Mouse (Mus musculus) myocyte (in vitro differentiated cells): ENCODE data around the gene Dao. TPM values are rescaled to one million over a fixed set of nuclear protein-coding genes. Genes with fewer than 3 reads are reported as not detected.

Experiments
- H3K27me3 ChIP-seq: one replicate; pipeline ENCODE4 v1.6.1; 2011; ENCODE audit not compliant: control insufficient read depth, insufficient read depth, insufficient read length
- H3K36me3 ChIP-seq: one replicate; pipeline ENCODE4 v1.6.1; 2011; ENCODE audit not compliant: control insufficient read depth, insufficient read depth
- H3K4me2 ChIP-seq: one replicate; pipeline ENCODE4 v1.6.1; 2011; ENCODE audit warnings: low read depth, control low read depth
- H3K4me3 ChIP-seq: one replicate; pipeline ENCODE4 v1.5.1; 2011; ENCODE audit warnings: mild to moderate bottlenecking, control low read depth, moderate library complexity
- H3K79me2 ChIP-seq: one replicate; pipeline ENCODE4 v1.6.1; 2011; ENCODE audit not compliant: control insufficient read depth, insufficient read depth
- H3ac ChIP-seq: one replicate; pipeline ENCODE4 v1.6.1; 2011; ENCODE audit not compliant: control insufficient read depth, insufficient read length
- CEBPB ChIP-seq: IDR thresholded peaks from 2 replicates; pipeline ENCODE4 v1.6.1; 2011; ENCODE audit warnings: mild to moderate bottlenecking, moderate library complexity; ENCODE audit not compliant: poor library complexity, insufficient read depth, severe bottlenecking
- E2F4 ChIP-seq: IDR thresholded peaks from one replicate; pipeline ENCODE4 v1.6.1; 2011; ENCODE audit warnings: mild to moderate bottlenecking, control low read depth, moderate library complexity; ENCODE audit not compliant: insufficient read depth
- MAX ChIP-seq: IDR thresholded peaks from one replicate; pipeline ENCODE4 v1.6.1; 2011; ENCODE audit warnings: low read depth, mild to moderate bottlenecking, control low read depth
- MYOD1 ChIP-seq, 3 experiments: IDR thresholded peaks; one replicate each; pipeline ENCODE4 v1.6.1; 2011; ENCODE audit warnings: control low read depth in 2 of 3, low read depth in 2 of 3, mild to moderate bottlenecking in 2 of 3, moderate library complexity in 1 of 3; ENCODE audit not compliant: insufficient read length in 2 of 3, control insufficient read depth in 1 of 3
- MYOG ChIP-seq, 3 experiments: IDR thresholded peaks; one replicate each; pipeline ENCODE4 v1.6.1; 2011; ENCODE audit warnings: control low read depth in 2 of 3, low read depth in 2 of 3, mild to moderate bottlenecking in 2 of 3; ENCODE audit not compliant: insufficient read length in 2 of 3, control insufficient read depth in 1 of 3, insufficient read depth in 1 of 3
- POLR2A ChIP-seq: IDR thresholded peaks from one replicate; pipeline ENCODE4 v1.6.1; 2011; ENCODE audit warnings: low read depth, mild to moderate bottlenecking, control low read depth, moderate library complexity; ENCODE audit not compliant: insufficient read length
- POLR2AphosphoS2 ChIP-seq: IDR thresholded peaks from one replicate; pipeline ENCODE4 v1.6.1; 2011; ENCODE audit warnings: low read depth, control low read depth; ENCODE audit not compliant: insufficient read length
- REST ChIP-seq: IDR thresholded peaks from one replicate; pipeline ENCODE4 v1.6.1; 2011; ENCODE audit warnings: mild to moderate bottlenecking, control low read depth, moderate library complexity; ENCODE audit not compliant: insufficient read depth, insufficient read length
- SRF ChIP-seq: IDR thresholded peaks from one replicate; pipeline ENCODE4 v1.6.1; 2011; ENCODE audit warnings: low read depth; ENCODE audit not compliant: control insufficient read depth, insufficient read length
- TCF12 ChIP-seq: IDR thresholded peaks from one replicate; pipeline ENCODE4 v1.6.1; 2011; ENCODE audit warnings: mild to moderate bottlenecking, control low read depth; ENCODE audit not compliant: poor library complexity, insufficient read depth, severe bottlenecking
- TCF3 ChIP-seq: IDR thresholded peaks from one replicate; pipeline ENCODE4 v1.6.1; 2011; ENCODE audit warnings: low read depth, control low read depth; ENCODE audit not compliant: insufficient read length
- USF1 ChIP-seq: IDR thresholded peaks from one replicate; pipeline ENCODE4 v1.6.1; 2011; ENCODE audit warnings: low read depth, mild to moderate bottlenecking, control low read depth, moderate library complexity
- polyA plus RNA-seq: library from polyadenylated mRNA; unstranded; fragments of >200 nt; fragmentation: generic; extraction: Trizol; gene quantifications from one replicate; pipeline ENCODE4 v1.2.1, GENCODE M21; 2012; ENCODE audit warnings: missing spikeins

Gene Dao
- polyA plus RNA-seq, 1 experiment = not detected

- Histone ChIP-seq H3K4me2 (no peak overlapping the region), H3ac (no peak overlapping the region), H3K79me2 (no peaks in the 10 kb centered on the region), H3K27me3 (no peaks in the 10 kb centered on the region), H3K36me3 (no peaks in the 10 kb centered on the region), H3K4me3 (no peak overlapping the region)
- TF ChIP-seq POLR2A (no peak), MAX (no peak), MYOD1 (IDR thresholded peaks at IDR 0.05; ENCODE audit: control insufficient read depth in 1 of 3, insufficient read length in 2 of 3, low read depth in 2 of 3) (no peak), TCF3 (no peak)
Observed at GRCm38 (mm10) chr5:113973790-113974189, 29.7 kb upstream of the Dao start.

DNA sequence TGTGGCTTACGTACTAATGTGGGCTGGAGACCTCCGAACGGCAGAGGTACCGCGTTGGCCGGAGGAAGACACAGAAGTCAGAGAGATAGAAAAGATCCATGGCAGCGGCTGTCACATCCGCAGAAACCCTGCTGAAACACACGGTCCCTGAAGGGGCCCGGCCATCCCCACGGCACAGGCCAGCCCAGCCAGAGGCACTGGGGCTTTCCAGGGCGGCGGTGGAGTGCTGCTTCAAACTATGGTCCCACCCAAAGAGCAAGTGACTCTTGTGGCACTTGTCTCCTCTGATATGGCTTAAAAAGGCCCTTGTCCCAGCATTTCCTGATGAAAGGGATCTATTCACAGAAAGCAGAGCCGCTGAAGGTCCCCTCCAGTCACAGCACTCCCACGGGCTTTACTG is 28.9 kb upstream of the Dao start:
- H3K4me3 ChIP-seq = no peak overlapping the region
- TF ChIP-seq TCF12 = no peak
- TF ChIP-seq MYOD1 (IDR thresholded peaks at IDR 0.05; ENCODE audit: control insufficient read depth in 1 of 3, insufficient read length in 2 of 3, low read depth in 2 of 3) = no peak
- no peak for TF ChIP-seq POLR2A
- no peak for TF ChIP-seq MAX
- no peak for TF ChIP-seq CEBPB
- TF ChIP-seq SRF = no peak
- no peak for TF ChIP-seq TCF3
- TF ChIP-seq E2F4 = no peak
- TF ChIP-seq USF1 = no peak
- no peak for TF ChIP-seq REST
- no peak for TF ChIP-seq MYOG (IDR thresholded peaks at IDR 0.05; ENCODE audit: control insufficient read depth in 1 of 3, insufficient read depth in 1 of 3, insufficient read length in 2 of 3, low read depth in 2 of 3)
- no peak for TF ChIP-seq POLR2AphosphoS2

GRCm38 (mm10) chr5:113975538-113976215 is 27.8 kb upstream of the Dao start:
- no peak overlapping the region for H3K4me3 ChIP-seq
- no peaks in the 10 kb centered on the region for H3K27me3 ChIP-seq
- peaks cover 10% of the 10 kb centered on the region for H3K79me2 ChIP-seq
- H3K36me3 ChIP-seq = no peaks in the 10 kb centered on the region
- TF ChIP-seq TCF3 (no peak), USF1 (peak; percentile 82)
- H3K4me2 ChIP-seq = peak overlapping the region; percentile 7
- no peak overlapping the region for H3ac ChIP-seq

More for the DNA sequence above, 28.9 kb upstream of the Dao start:
- no peak overlapping the region for H3K4me2 ChIP-seq
- H3K36me3 ChIP-seq = no peaks in the 10 kb centered on the region
- no peaks in the 10 kb centered on the region for H3K27me3 ChIP-seq
- peaks cover 4% of the 10 kb centered on the region for H3K79me2 ChIP-seq
- H3ac ChIP-seq = no peak overlapping the region

GRCm38 (mm10) chr5:113976597-113976996 is 26.9 kb upstream of the Dao start:
- Histone ChIP-seq H3K4me2 (no peak overlapping the region), H3K27me3 (no peaks in the 10 kb centered on the region), H3K36me3 (no peaks in the 10 kb centered on the region), H3K79me2 (peaks cover 12% of the 10 kb centered on the region), H3ac (no peak overlapping the region), H3K4me3 (no peak overlapping the region)
- TF ChIP-seq POLR2A (no peak), MYOD1 (IDR thresholded peaks at IDR 0.05; ENCODE audit: control insufficient read depth in 1 of 3, insufficient read length in 2 of 3, low read depth in 2 of 3) (no peak), MAX (no peak), SRF (no peak), POLR2AphosphoS2 (no peak), MYOG (IDR thresholded peaks at IDR 0.05; ENCODE audit: control insufficient read depth in 1 of 3, insufficient read depth in 1 of 3, insufficient read length in 2 of 3, low read depth in 2 of 3) (no peak), E2F4 (no peak), TCF3 (no peak), TCF12 (no peak), CEBPB (no peak), REST (no peak), USF1 (no peak)

GRCm38 (mm10) chr5:113977309-113977708 is 26.2 kb upstream of the Dao start:
- H3K36me3 ChIP-seq = no peaks in the 10 kb centered on the region
- H3K4me2 ChIP-seq = no peak overlapping the region
- no peak overlapping the region for H3K4me3 ChIP-seq
- no peak for TF ChIP-seq POLR2AphosphoS2
- no peak for TF ChIP-seq E2F4
- TF ChIP-seq USF1 = no peak
- TF ChIP-seq TCF3 = no peak
- TF ChIP-seq TCF12 = no peak
- no peak overlapping the region for H3ac ChIP-seq
- H3K27me3 ChIP-seq = no peaks in the 10 kb centered on the region
- H3K79me2 ChIP-seq = peaks cover 14% of the 10 kb centered on the region
